Mouse (Mus musculus) urinary bladder, postnatal 25 days (tissue): ENCODE measurements around the gene Slc4a10.

Experiments used
- DNase-seq: peaks from one replicate; pipeline ENCODE4 v3.0.0; 2022; ENCODE audit warnings: low spot score

Gene Slc4a10

GRCm38 (mm10) chr2:62278779-62279178, 232.5 kb downstream of the Slc4a10 start:
- no peak for DNase-seq

- DNase-seq: no peak
These were observed 233.5 kb downstream of the Slc4a10 start for GRCm38 (mm10) chr2:62279777-62280176.

- no peak for DNase-seq
These were observed 238.8 kb downstream of the Slc4a10 start for GRCm38 (mm10) chr2:62285026-62285425.

DNA sequence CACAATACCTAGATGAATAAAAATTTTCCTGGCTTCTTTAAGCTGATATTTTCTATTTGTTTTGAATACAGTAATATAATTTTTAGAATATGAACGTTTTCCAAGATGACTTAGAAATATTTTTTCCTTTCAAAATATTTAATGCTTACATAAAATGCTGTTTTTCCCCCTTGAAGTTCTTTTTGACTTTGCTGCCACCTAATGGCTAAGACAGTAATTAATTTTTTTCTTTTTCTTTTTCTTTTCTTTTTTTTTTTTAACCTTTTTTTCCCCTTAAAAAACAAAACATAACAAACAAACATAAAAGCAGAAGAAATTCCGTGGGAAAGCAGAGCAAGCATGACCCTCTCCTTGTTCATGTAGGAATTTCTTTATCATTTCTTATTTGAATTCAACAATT, 239.6 kb downstream of the Slc4a10 start:
- no peak for DNase-seq

GRCm38 (mm10) chr2:62287532-62287931, 241.3 kb downstream of the Slc4a10 start:
- no peak for DNase-seq

DNA sequence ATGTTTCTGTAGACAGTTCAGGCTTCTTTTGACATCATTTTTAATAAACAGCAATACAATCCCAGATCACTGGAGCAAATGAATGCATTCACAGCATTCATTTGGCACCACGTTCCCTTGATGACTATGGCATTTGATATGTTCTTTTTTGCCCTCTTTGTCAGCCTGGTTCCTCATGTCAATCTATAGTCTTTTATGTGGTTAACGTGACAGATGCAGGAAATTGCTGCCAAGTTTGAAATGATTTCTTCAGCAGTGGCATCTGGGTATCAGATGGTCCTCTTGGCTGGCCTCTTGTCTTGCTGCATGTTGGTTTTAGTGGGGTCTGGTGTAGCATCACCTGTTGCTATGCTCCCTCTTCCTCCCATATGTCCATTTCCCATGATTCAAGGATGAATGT, 247.6 kb downstream of the Slc4a10 start:
- no peak for DNase-seq

GRCm38 (mm10) chr2:62301716-62302115, 255.5 kb downstream of the Slc4a10 start:
- no peak for DNase-seq

DNA sequence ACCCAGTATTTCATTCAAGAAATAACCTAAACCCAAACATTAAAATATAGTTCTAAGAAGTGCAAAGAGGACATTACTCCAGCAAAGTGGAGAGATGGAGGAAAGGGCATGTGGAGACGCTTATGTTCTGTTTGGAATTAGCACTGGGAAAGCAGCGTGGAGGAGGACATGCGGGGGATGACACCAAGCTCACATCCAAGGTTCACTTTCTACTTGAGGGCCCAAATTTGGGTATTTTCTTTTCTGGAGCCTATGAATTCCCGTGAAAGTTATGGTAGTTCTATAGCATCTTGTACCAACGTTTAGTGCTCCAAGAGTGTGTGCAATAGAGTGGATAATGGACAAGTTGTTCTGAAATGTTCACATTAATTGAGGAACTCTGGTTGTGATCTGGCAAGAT, 260.7 kb downstream of the Slc4a10 start:
- DNase-seq: no peak

GRCm38 (mm10) chr2:62307477-62307876, 261.2 kb downstream of the Slc4a10 start:
- DNase-seq: no peak

DNA sequence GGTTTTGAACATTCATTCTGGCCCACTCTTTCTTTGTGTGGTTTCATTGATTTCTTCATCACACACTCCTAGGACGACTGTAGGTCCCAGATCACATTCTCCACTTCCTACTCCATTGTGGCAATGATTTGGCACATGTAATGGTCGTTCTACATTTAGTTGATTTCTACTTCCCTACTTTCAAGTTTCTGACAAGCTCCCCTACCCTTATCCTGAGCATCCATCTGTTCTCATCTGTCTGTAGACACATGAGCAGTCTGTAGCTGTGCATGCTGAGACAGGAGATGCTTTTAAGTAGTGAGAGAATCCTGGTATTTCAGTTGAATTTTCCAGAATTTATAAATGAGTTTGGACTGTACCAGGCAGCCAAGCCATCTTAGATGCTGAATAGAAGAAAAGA, 270.7 kb downstream of the Slc4a10 start:
- no peak for DNase-seq

DNA sequence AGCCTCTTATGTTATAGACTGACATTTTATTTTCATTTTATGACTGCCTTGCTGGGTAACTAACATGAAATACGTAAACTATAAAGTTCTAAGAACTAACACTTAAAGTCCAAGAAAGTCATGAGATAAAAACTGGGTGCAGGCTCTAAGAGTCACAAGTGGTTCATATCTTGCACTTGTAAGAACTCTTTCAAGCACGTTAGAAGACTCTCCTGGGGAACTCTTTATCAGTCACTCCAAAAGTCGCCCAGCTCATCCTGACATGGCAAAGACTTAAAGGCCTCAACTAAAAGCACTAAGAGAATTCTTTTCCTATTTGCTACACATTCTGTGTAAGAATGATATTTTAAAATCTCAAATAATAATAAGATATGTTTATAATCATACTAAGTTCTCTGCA, 273.2 kb downstream of the Slc4a10 start:
- DNase-seq: no peak

DNA sequence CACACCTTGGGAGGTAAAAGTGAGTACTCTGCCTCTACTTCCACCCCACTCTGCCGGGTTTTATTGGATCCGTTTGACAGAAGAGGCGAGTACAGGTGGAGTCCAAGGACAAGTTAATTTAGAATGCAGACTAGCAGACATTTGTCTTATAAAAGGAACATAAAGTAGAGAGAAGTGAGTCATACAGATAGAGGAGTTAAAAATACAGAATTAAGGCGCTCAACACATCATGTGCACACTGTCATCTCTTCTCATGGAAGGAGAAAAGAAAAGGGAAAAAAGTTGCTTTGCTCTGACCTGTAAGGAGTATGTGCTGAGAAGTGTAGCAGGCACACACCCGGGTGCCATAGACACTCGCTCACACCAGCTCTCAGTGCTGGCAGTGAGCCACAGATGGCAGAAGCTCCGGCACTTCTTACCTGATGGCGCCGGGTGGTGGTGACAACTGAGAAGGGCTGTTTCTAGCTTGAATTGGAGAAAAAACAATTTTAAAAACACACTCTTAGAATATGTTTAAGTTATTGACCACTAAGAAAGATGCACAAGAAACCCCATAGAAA, 276.9 kb downstream of the Slc4a10 start:
- DNase-seq: no peak

DNA sequence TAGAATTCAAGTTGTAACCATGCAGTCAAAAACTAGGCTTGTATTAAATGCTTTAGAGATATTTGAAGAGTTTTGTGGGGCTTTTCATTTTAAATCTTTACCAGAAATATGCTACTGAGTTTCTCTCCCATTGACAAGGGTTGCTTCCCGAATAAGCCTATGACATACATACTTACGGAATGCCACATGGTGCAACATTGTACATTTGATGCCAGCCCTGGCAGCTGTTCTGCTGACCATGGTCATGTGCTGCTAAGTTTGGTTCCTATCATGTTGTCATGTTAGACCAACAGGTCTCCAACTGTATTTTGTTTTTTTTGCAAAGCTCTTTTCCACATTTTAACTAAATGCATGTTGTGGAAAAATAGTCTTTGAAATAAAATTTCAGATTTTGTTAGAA, 279.1 kb downstream of the Slc4a10 start:
- DNase-seq: no peak

DNA sequence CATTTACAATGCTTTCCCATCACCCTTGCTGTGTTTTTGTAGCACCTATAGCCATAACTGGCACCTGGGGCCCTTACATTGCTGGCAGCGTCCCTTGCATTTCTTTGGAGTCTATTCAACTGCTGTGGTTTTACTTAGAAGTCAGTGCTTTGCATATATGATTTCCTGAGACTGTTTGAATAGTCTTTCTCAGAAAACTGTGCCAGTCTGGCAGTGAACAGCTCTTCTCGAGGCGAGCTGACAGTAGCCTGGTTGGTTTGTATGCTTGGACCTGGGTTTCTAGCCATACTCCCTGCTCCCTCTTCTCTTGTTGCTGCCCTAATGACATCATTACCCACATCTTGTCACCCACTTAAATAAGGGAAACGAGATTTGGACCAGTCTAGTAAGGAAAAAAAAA, 285.7 kb downstream of the Slc4a10 start:
- no peak for DNase-seq

GRCm38 (mm10) chr2:62332465-62332864, 286.2 kb downstream of the Slc4a10 start:
- no peak for DNase-seq

DNA sequence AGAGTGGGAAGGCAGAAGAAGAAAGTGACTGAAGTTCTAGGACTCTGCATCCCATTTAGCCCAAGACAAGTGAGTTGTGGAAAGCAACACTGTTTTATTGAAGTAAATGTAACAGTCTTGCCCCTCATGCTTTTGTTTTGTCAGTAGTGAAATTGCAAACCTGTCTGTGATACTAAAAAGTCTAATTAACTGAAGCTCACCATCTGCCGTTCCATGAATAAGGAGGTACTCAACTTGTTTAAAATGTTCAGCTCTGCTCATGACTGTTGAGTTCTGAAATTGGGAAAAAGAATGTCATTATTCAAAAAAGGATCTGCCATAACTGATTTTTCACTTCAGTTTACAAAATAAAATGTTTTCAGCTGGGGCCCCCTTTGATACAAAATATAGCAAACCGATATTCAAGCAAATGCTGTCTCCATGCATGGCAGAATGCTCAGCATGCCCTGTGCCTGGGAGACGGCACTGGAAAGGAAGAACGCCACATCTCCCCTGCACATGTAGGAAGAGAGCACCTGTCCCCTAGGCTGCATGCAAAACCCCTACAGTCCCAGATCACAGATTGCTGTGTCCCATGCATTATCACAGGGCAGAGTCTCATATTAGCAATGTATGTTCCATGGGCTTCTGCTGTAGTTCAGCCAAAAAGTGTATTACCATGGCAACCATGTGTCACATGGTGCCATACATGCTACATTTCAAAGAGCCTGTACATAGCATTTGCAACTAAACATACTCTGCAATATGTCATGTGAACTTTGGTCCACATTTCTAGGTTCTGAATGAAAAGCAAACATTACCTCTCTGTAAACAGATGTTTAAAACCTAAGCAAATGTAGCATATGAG, 288.4 kb downstream of the Slc4a10 start:
- DNase-seq: no peak

- DNase-seq: no peak
These were observed 290.8 kb downstream of the Slc4a10 start for GRCm38 (mm10) chr2:62337086-62337485.

- DNase-seq: no peak
These were observed 293.1 kb downstream of the Slc4a10 start for GRCm38 (mm10) chr2:62339222-62339944.

GRCm38 (mm10) chr2:62341061-62341733, 294.9 kb downstream of the Slc4a10 start:
- no peak for DNase-seq

DNA sequence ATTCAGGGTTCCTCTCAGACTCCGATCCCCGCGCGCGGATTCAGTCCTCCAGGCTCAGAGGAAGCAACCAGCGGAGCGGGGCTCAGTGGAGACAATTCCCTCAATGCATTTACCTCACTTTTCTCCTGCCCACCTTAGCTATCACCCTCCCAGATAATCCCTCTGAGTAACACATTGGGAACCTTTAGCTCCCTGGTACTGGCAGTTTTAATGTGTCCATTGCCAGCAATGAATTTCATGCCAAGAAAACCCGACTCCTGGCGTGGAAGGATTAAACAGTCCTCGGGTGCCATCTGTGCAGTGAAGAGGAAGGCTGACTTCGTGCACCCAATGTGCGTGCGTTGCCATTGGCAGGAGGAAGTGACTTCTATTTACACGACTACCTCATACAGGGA, 295.5 kb downstream of the Slc4a10 start:
- no peak for DNase-seq

DNA sequence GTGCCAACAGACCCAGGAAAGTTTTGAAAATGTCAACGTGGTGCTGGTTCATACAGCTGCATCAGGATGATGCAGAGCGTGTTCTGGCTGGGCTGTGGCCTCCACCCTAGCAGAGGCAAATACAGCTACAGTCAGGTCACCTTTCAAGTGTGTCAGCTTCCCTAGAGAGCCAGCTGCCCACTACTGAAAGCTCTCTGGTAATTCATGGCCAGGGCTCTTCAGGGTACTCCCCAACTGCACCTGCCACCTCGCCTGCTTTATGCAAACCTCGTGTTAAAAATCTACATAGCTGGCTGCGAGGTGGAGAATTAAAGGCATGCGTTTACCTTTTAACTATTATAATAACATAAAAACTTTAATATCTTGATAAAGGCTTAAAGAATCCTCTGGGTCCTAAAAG, 298.1 kb downstream of the Slc4a10 start:
- DNase-seq: no peak

GRCm38 (mm10) chr2:62346771-62347170, 300.5 kb downstream of the Slc4a10 start:
- DNase-seq: no peak

- DNase-seq: no peak
These were observed 301.5 kb downstream of the Slc4a10 start for GRCm38 (mm10) chr2:62347762-62348161.
